32 mouse cellular contexts compared by ENCODE assay signal in genomic region chr3:116138081-116138480, GRCm38 (mm10). TPM values are rescaled to one million over a fixed set of nuclear protein-coding genes. Genes with fewer than 3 reads are reported as not detected.
DNase-seq lines count a peak whose midpoint lies in the region; ATAC-seq and TF ChIP-seq lines count a peak whose summit lies in the region.
"Had no signal": no experiment of that assay in that cellular context is flagged by ENCODE, and none has a peak within 500 bp of the region (broad histone marks: within the 10 kb centered on the region; RNA-seq: fewer than 3 reads in every experiment).

No protein-coding gene starts in this region.

- no peak for TF ChIP-seq POLR2A in liver, adult 2 months (IDR thresholded peaks at IDR 0.05; ENCODE audit: extremely low read depth, insufficient read depth, low read length)

- intact Hi-C loops in heart, postnatal 10 days (cut with DNase I): no loop called here

- DNase-seq in heart, adult 11 months: peak; percentile 89
- DNase-seq in heart, postnatal 10 days: no peak
- no peak for DNase-seq in liver, adult 2 months (ENCODE audit: extremely low read depth, low read depth, low spot score)
- DNase-seq in liver, embryonic 11.5 days (ENCODE audit: low spot score): no peak
- no peak for DNase-seq in heart, postnatal 0 days (ENCODE audit: low spot score)
- no peak for DNase-seq in MN1 (ENCODE audit: low spot score)
- no peak for DNase-seq in forebrain, embryonic 10.5 days (ENCODE audit: extremely low spot score, low spot score)
- DNase-seq: adrenal gland, adult 2 months; adrenal gland, postnatal 36 days; cerebellum, adult 18-20 months; cerebellum, postnatal 10 days; gastrocnemius, postnatal 14 days; kidney, adult 11 months; kidney, postnatal 36 days; left cerebral cortex, postnatal 4 days; lung, adult 2 months; lung, postnatal 10 days; right cerebral cortex, adult 18-20 months; thymus, adult 18-20 months; thymus, postnatal 25 days had no signal

- ATAC-seq in liver, embryonic 11.5 days (replicated peaks; ENCODE audit: low FRiP score): no peak
- peak; percentile 61; the same call in 1 of the 2 replicates for ATAC-seq in heart, embryonic 12.5 days (ENCODE audit: insufficient number of reproducible peaks, low FRiP score)
- ATAC-seq in heart, postnatal 0 days (ENCODE audit: insufficient read depth, low read depth): no peak
- ATAC-seq: forebrain, embryonic 13.5 days; inflammation-experienced regulatory T-cells, adult 6 months; midbrain, embryonic 15.5 days had no signal

- H3K9ac ChIP-seq in liver, adult 2 months (ENCODE audit: low read depth, low read length): no peak overlapping the region
- H3K9ac ChIP-seq in liver, embryonic 11.5 days (ENCODE audit: low read depth, low read length): no peak overlapping the region
- no peak overlapping the region for H3K9ac ChIP-seq in heart, embryonic 12.5 days
- H3K9ac ChIP-seq in heart, postnatal 0 days (replicated peaks; ENCODE audit: low read depth, low read length): no peak overlapping the region
- H3K9ac ChIP-seq: embryonic facial prominence, embryonic 13.5 days; forebrain, embryonic 13.5 days; hindbrain, embryonic 15.5 days; kidney, embryonic 15.5 days; liver, embryonic 14.5 days; midbrain, embryonic 15.5 days had no signal

- no peaks in the 10 kb centered on the region for H3K36me3 ChIP-seq in liver, adult 2 months (ENCODE audit: control insufficient read depth, insufficient read depth, low read length)
- no peaks in the 10 kb centered on the region for H3K36me3 ChIP-seq in liver, embryonic 11.5 days (ENCODE audit: control insufficient read depth, insufficient read depth, low read length)
- no peaks in the 10 kb centered on the region for H3K36me3 ChIP-seq in heart, embryonic 12.5 days
- H3K36me3 ChIP-seq in heart, postnatal 0 days (replicated peaks; ENCODE audit: control insufficient read depth, insufficient read depth, low read length): no peaks in the 10 kb centered on the region
- H3K36me3 ChIP-seq in forebrain, embryonic 10.5 days (replicated peaks): no peaks in the 10 kb centered on the region
- H3K36me3 ChIP-seq: embryonic facial prominence, embryonic 13.5 days; hindbrain, embryonic 15.5 days; kidney, embryonic 15.5 days; midbrain, embryonic 15.5 days had no signal

- no peak for TF ChIP-seq CTCF in liver, adult 2 months (IDR thresholded peaks at IDR 0.05; ENCODE audit: low read depth, low read length)
- no peak for TF ChIP-seq CTCF in heart, postnatal 0 days (IDR thresholded peaks at IDR 0.05; ENCODE audit: low read depth)

- no peak overlapping the region for H3K4me3 ChIP-seq in liver, adult 2 months (ENCODE audit: insufficient read depth, low read depth, low read length)
- no peak overlapping the region for H3K4me3 ChIP-seq in liver, embryonic 11.5 days (ENCODE audit: low read depth, low read length)
- H3K4me3 ChIP-seq in heart, embryonic 12.5 days: no peak overlapping the region
- no peak overlapping the region for H3K4me3 ChIP-seq in heart, postnatal 0 days (ENCODE audit: low read depth, low read length)
- no peak overlapping the region for H3K4me3 ChIP-seq in forebrain, embryonic 10.5 days
- H3K4me3 ChIP-seq: embryonic facial prominence, embryonic 13.5 days; erythroblast, embryonic 14.5 days; forebrain, embryonic 13.5 days; hindbrain, embryonic 15.5 days; kidney, embryonic 15.5 days; midbrain, embryonic 15.5 days had no signal

- no peak overlapping the region for H3K4me2 ChIP-seq in liver, embryonic 11.5 days
- H3K4me2 ChIP-seq in heart, embryonic 12.5 days: no peak overlapping the region
- H3K4me2 ChIP-seq in heart, postnatal 0 days (ENCODE audit: low read depth, low read length): peak overlapping the region; percentile 2; the same call in 1 of the 2 replicates
- H3K4me2 ChIP-seq: embryonic facial prominence, embryonic 13.5 days; forebrain, embryonic 13.5 days; hindbrain, embryonic 15.5 days; kidney, embryonic 15.5 days; midbrain, embryonic 15.5 days had no signal

- WGBS in liver, adult 2 months: 64% methylated on average over 5 of the region's 5 CpGs
- 63% methylated on average over 5 of the region's 5 CpGs for WGBS in liver, embryonic 11.5 days
- WGBS in heart, embryonic 12.5 days: 28% methylated on average over 5 of the region's 5 CpGs
- WGBS in heart, postnatal 0 days: 35% methylated on average over 5 of the region's 5 CpGs
- WGBS in forebrain, embryonic 10.5 days: 94% methylated on average over 5 of the region's 5 CpGs

- H3K9me3 ChIP-seq in liver, embryonic 11.5 days (ENCODE audit: control insufficient read depth, low read length): no peaks in the 10 kb centered on the region
- H3K9me3 ChIP-seq in heart, embryonic 12.5 days (replicated peaks): no peaks in the 10 kb centered on the region
- H3K9me3 ChIP-seq in heart, postnatal 0 days (replicated peaks; ENCODE audit: control insufficient read depth, low read length): no peaks in the 10 kb centered on the region
- H3K9me3 ChIP-seq in forebrain, embryonic 10.5 days: no peaks in the 10 kb centered on the region
- H3K9me3 ChIP-seq: embryonic facial prominence, embryonic 13.5 days; forebrain, embryonic 13.5 days; hindbrain, embryonic 15.5 days; kidney, embryonic 15.5 days; midbrain, embryonic 15.5 days had no signal

- no peaks in the 10 kb centered on the region for H3K27me3 ChIP-seq in liver, adult 2 months (ENCODE audit: control insufficient read depth, insufficient read depth, low read length)
- H3K27me3 ChIP-seq in liver, embryonic 11.5 days (replicated peaks; ENCODE audit: control insufficient read depth, insufficient read depth, low read length): no peaks in the 10 kb centered on the region
- H3K27me3 ChIP-seq in heart, embryonic 12.5 days (replicated peaks): no peaks in the 10 kb centered on the region
- H3K27me3 ChIP-seq in heart, postnatal 0 days (ENCODE audit: control insufficient read depth, insufficient read depth, low read length): no peaks in the 10 kb centered on the region
- no peaks in the 10 kb centered on the region for H3K27me3 ChIP-seq in forebrain, embryonic 10.5 days (ENCODE audit: poor library complexity, severe bottlenecking)
- H3K27me3 ChIP-seq: embryonic facial prominence, embryonic 13.5 days; forebrain, embryonic 13.5 days; hindbrain, embryonic 15.5 days; kidney, embryonic 15.5 days; midbrain, embryonic 15.5 days had no signal

- no peaks in the 10 kb centered on the region for H3K79me2 ChIP-seq in liver, adult 2 months (ENCODE audit: control insufficient read depth, insufficient read depth, low read length)

- H3K4me1 ChIP-seq in liver, adult 2 months (ENCODE audit: control insufficient read depth, insufficient read depth, low read length): peaks cover 1% of the 10 kb centered on the region; the same call in 1 of the 2 replicates
- H3K4me1 ChIP-seq in liver, embryonic 11.5 days (replicated peaks; ENCODE audit: control insufficient read depth, insufficient read depth, low read length): peaks cover 9% of the 10 kb centered on the region
- H3K4me1 ChIP-seq in heart, embryonic 12.5 days (replicated peaks): peaks cover 49% of the 10 kb centered on the region
- H3K4me1 ChIP-seq in heart, postnatal 0 days (ENCODE audit: control insufficient read depth, insufficient read depth): peaks cover 23% of the 10 kb centered on the region
- H3K4me1 ChIP-seq in forebrain, embryonic 10.5 days: no peaks in the 10 kb centered on the region
- H3K4me1 ChIP-seq: embryonic facial prominence, embryonic 13.5 days; forebrain, embryonic 13.5 days; hindbrain, embryonic 15.5 days; kidney, embryonic 15.5 days; midbrain, embryonic 15.5 days had no signal

- H3K27ac ChIP-seq in liver, adult 2 months (replicated peaks; ENCODE audit: insufficient read depth, low read depth, low read length): 0 out of 2 replicates have a peak overlapping the region, but pooled peaks have one; percentile 37
- H3K27ac ChIP-seq in liver, embryonic 11.5 days (ENCODE audit: low read depth, low read length): no peak overlapping the region
- peak overlapping the region; percentile 66; the same call in 1 of the 2 replicates for H3K27ac ChIP-seq in heart, embryonic 12.5 days (ENCODE audit: poor library complexity, severe bottlenecking)
- H3K27ac ChIP-seq in heart, postnatal 0 days (ENCODE audit: low read depth): no peak overlapping the region
- no peak overlapping the region for H3K27ac ChIP-seq in forebrain, embryonic 10.5 days
- H3K27ac ChIP-seq: embryonic facial prominence, embryonic 13.5 days; forebrain, embryonic 13.5 days; hindbrain, embryonic 15.5 days; kidney, embryonic 15.5 days; liver, embryonic 14.5 days; macrophage; midbrain, embryonic 15.5 days; stomach, postnatal 0 days had no signal

- no peak for TF ChIP-seq EP300 in heart, postnatal 0 days (IDR thresholded peaks at IDR 0.05; ENCODE audit: low read depth)

RNA-seq across cellular contexts. Expression of gene Vcam1, which starts 8.6 kb away (rescaled TPM):
- 10 to 100 TPM; 16.5 to 17.6 TPM for total RNA-seq in heart, postnatal 10 days (2021)
- total RNA-seq in liver, adult 2 months (2014; rRNA removed): 16.9 and 20.1 TPM in 2 replicates
- polyA plus RNA-seq in liver, adult 2 months (2012; rRNA removed): 0.71 and 1.9 TPM in 2 replicates
- 64.3 and 67.4 TPM in 2 replicates for polyA plus RNA-seq in liver, embryonic 11.5 days (2014; fragmentation: Nextera tagmentation; extraction: Ambion mirVana)
- 69.7 and 73.1 TPM in 2 replicates for polyA plus RNA-seq in heart, embryonic 12.5 days (2016; fragmentation: Nextera tagmentation; extraction: Ambion mirVana)
- total RNA-seq in heart, postnatal 0 days (2014; rRNA removed; ENCODE audit: low replicate concordance): 52.1 and 62.4 TPM in 2 replicates
- polyA plus RNA-seq in heart, postnatal 0 days (2015; fragmentation: Nextera tagmentation; extraction: Ambion mirVana): 49.3 and 51.3 TPM in 2 replicates
- polyA plus RNA-seq in forebrain, embryonic 10.5 days (2016; fragmentation: Nextera tagmentation; extraction: Ambion mirVana): 20.6 and 24.6 TPM in 2 replicates
- total RNA-seq: MEL had no signal

Comparison
In these comparisons a context has a peak if more than half of its experiments do, and no peak if none do; other contexts are left out.
1. H3K27ac ChIP-seq: peak in liver, adult 2 months (single experiment) and heart, embryonic 12.5 days (single experiment); none in liver, embryonic 11.5 days (single experiment), heart, postnatal 0 days (single experiment) and forebrain, embryonic 10.5 days (single experiment).